Mouse (Mus musculus) testis, adult 2 months (tissue): ENCODE data around the gene Dmd.

Source experiments
- CTCF ChIP-seq: fragments of 200-500 bp; IDR thresholded peaks from 2 replicates; pipeline ENCODE4 v1.5.1; 2012; ENCODE audit warnings: low read depth, mild to moderate bottlenecking, inconsistent platforms, low read length, moderate library complexity; ENCODE audit not compliant: control insufficient read depth, insufficient read depth, insufficient replicate concordance
- POLR2A ChIP-seq: fragments of 200-500 bp; IDR thresholded peaks from 2 replicates; pipeline ENCODE4 v1.6.1; 2012; ENCODE audit warnings: low read depth, mild to moderate bottlenecking, inconsistent platforms, low read length, moderate library complexity; ENCODE audit not compliant: control insufficient read depth

- no peak for TF ChIP-seq POLR2A
- no peak for TF ChIP-seq CTCF
These were observed 2130.5 kb downstream of the Dmd start for GRCm38 (mm10) chrX:85079174-85079573.
